Mouse (Mus musculus): ENCODE measurements around the gene Msantd1. TPM values are rescaled to one million over a fixed set of nuclear protein-coding genes. Genes with fewer than 3 reads are reported as not detected.

The Msantd1 gene
- polyA plus RNA-seq, 1 experiment from 2014 or later = 0.61 TPM

- Histone ChIP-seq H3K9me3 (ENCODE audit: control insufficient read depth, low read length) (no peaks in the 10 kb centered on the region), H3K4me1 (ENCODE audit: control insufficient read depth, insufficient read depth, low read length) (no peaks in the 10 kb centered on the region), H3K27me3 (ENCODE audit: control insufficient read depth, insufficient read depth, low read length) (no peaks in the 10 kb centered on the region), H3K36me3 (ENCODE audit: control insufficient read depth, insufficient read depth, low read length) (peaks cover 24% of the 10 kb centered on the region; the same call in 1 of the 2 replicates), H3K27ac (replicated peaks; ENCODE audit: low read depth, low read length) (no peak overlapping the region), H3K4me3 (ENCODE audit: low read depth, low read length) (no peak overlapping the region), H3K9ac (ENCODE audit: low read length) (no peak overlapping the region), H3K4me2 (ENCODE audit: low read depth, severe bottlenecking) (no peak overlapping the region)
- ATAC-seq (ENCODE audit: insufficient number of reproducible peaks, low FRiP score, low TSS enrichment, low read depth) = no peak
- DNase-seq (ENCODE audit: low spot score) = no peak
Measured at GRCm38 (mm10) chr5:34902371-34902770, 5.4 kb upstream of the Msantd1 start.

GRCm38 (mm10) chr5:34902811-34903385 is 4.9 kb upstream of the Msantd1 start:
- no peak for ATAC-seq (ENCODE audit: insufficient number of reproducible peaks, low FRiP score, low TSS enrichment, low read depth)
- H3K36me3 ChIP-seq (ENCODE audit: control insufficient read depth, insufficient read depth, low read length) = peaks cover 24% of the 10 kb centered on the region; the same call in 1 of the 2 replicates
- no peak for DNase-seq (ENCODE audit: low spot score)

GRCm38 (mm10) chr5:34904412-34904811 is 3.4 kb upstream of the Msantd1 start:
- Histone ChIP-seq H3K9me3 (ENCODE audit: control insufficient read depth, low read length) (no peaks in the 10 kb centered on the region), H3K27ac (replicated peaks; ENCODE audit: low read depth, low read length) (no peak overlapping the region), H3K4me3 (ENCODE audit: low read depth, low read length) (no peak overlapping the region), H3K36me3 (ENCODE audit: control insufficient read depth, insufficient read depth, low read length) (peaks cover 29% of the 10 kb centered on the region; the same call in 1 of the 2 replicates), H3K4me2 (ENCODE audit: low read depth, severe bottlenecking) (no peak overlapping the region), H3K9ac (ENCODE audit: low read length) (no peak overlapping the region), H3K27me3 (ENCODE audit: control insufficient read depth, insufficient read depth, low read length) (no peaks in the 10 kb centered on the region), H3K4me1 (ENCODE audit: control insufficient read depth, insufficient read depth, low read length) (no peaks in the 10 kb centered on the region)
- DNase-seq (ENCODE audit: low spot score) (no peak), ATAC-seq (ENCODE audit: insufficient number of reproducible peaks, low FRiP score, low TSS enrichment, low read depth) (no peak)

More at GRCm38 (mm10) chr5:34902811-34903385, 4.9 kb upstream of the Msantd1 start:
- Histone ChIP-seq H3K4me2 (ENCODE audit: low read depth, severe bottlenecking) (no peak overlapping the region), H3K27ac (replicated peaks; ENCODE audit: low read depth, low read length) (no peak overlapping the region), H3K4me1 (ENCODE audit: control insufficient read depth, insufficient read depth, low read length) (no peaks in the 10 kb centered on the region), H3K9me3 (ENCODE audit: control insufficient read depth, low read length) (no peaks in the 10 kb centered on the region), H3K27me3 (ENCODE audit: control insufficient read depth, insufficient read depth, low read length) (no peaks in the 10 kb centered on the region), H3K4me3 (ENCODE audit: low read depth, low read length) (no peak overlapping the region), H3K9ac (ENCODE audit: low read length) (no peak overlapping the region)
- WGBS = 96% methylated on average over 5 of the region's 5 CpGs

- no peaks in the 10 kb centered on the region for H3K4me1 ChIP-seq (ENCODE audit: control insufficient read depth, insufficient read depth, low read length)
- H3K27me3 ChIP-seq (ENCODE audit: control insufficient read depth, insufficient read depth, low read length) = no peaks in the 10 kb centered on the region
- no peak for ATAC-seq (ENCODE audit: insufficient number of reproducible peaks, low FRiP score, low TSS enrichment, low read depth)
- DNase-seq (ENCODE audit: low spot score) = no peak
- H3K4me2 ChIP-seq (ENCODE audit: low read depth, severe bottlenecking) = no peak overlapping the region
- H3K27ac ChIP-seq (replicated peaks; ENCODE audit: low read depth, low read length) = no peak overlapping the region
- H3K36me3 ChIP-seq (ENCODE audit: control insufficient read depth, insufficient read depth, low read length) = peaks cover 22% of the 10 kb centered on the region; the same call in 1 of the 2 replicates
- H3K9me3 ChIP-seq (ENCODE audit: control insufficient read depth, low read length) = no peaks in the 10 kb centered on the region
- H3K9ac ChIP-seq (ENCODE audit: low read length) = no peak overlapping the region
- no peak overlapping the region for H3K4me3 ChIP-seq (ENCODE audit: low read depth, low read length)
- 89% methylated on average over 4 of the region's 4 CpGs for WGBS
Measured at GRCm38 (mm10) chr5:34907230-34907629, 582 bp upstream of the Msantd1 start.

- ATAC-seq (ENCODE audit: insufficient number of reproducible peaks, low FRiP score, low TSS enrichment, low read depth) = no peak
Measured at GRCm38 (mm10) chr5:34908726-34909633, 1.2 kb downstream of the Msantd1 start.

GRCm38 (mm10) chr5:34909634-34910503 is 2.1 kb downstream of the Msantd1 start:
- peaks cover 18% of the 10 kb centered on the region; the same call in 1 of the 2 replicates for H3K36me3 ChIP-seq (ENCODE audit: control insufficient read depth, insufficient read depth, low read length)
- DNase-seq (ENCODE audit: low spot score) (no peak), ATAC-seq (ENCODE audit: insufficient number of reproducible peaks, low FRiP score, low TSS enrichment, low read depth) (no peak)
- 100% methylated on average over 1 of the region's 1 CpGs for WGBS
- H3K9me3 ChIP-seq (ENCODE audit: control insufficient read depth, low read length) = no peaks in the 10 kb centered on the region
- H3K4me3 ChIP-seq (ENCODE audit: low read depth, low read length) = no peak overlapping the region
- H3K4me1 ChIP-seq (ENCODE audit: control insufficient read depth, insufficient read depth, low read length) = no peaks in the 10 kb centered on the region
- no peaks in the 10 kb centered on the region for H3K27me3 ChIP-seq (ENCODE audit: control insufficient read depth, insufficient read depth, low read length)
- H3K4me2 ChIP-seq (ENCODE audit: low read depth, severe bottlenecking) = no peak overlapping the region
- H3K9ac ChIP-seq (ENCODE audit: low read length) = no peak overlapping the region
- H3K27ac ChIP-seq (replicated peaks; ENCODE audit: low read depth, low read length) = no peak overlapping the region

More at GRCm38 (mm10) chr5:34908726-34909633, 1.2 kb downstream of the Msantd1 start:
- no peak overlapping the region for H3K9ac ChIP-seq (ENCODE audit: low read length)
- H3K9me3 ChIP-seq (ENCODE audit: control insufficient read depth, low read length) = no peaks in the 10 kb centered on the region
- H3K4me2 ChIP-seq (ENCODE audit: low read depth, severe bottlenecking) = no peak overlapping the region
- no peak overlapping the region for H3K4me3 ChIP-seq (ENCODE audit: low read depth, low read length)
- H3K36me3 ChIP-seq (ENCODE audit: control insufficient read depth, insufficient read depth, low read length) = peaks cover 18% of the 10 kb centered on the region; the same call in 1 of the 2 replicates
- H3K27me3 ChIP-seq (ENCODE audit: control insufficient read depth, insufficient read depth, low read length) = no peaks in the 10 kb centered on the region
- H3K4me1 ChIP-seq (ENCODE audit: control insufficient read depth, insufficient read depth, low read length) = no peaks in the 10 kb centered on the region
- no peak for DNase-seq (ENCODE audit: low spot score)
- H3K27ac ChIP-seq (replicated peaks; ENCODE audit: low read depth, low read length) = no peak overlapping the region
- 87% methylated on average over 9 of the region's 9 CpGs for WGBS

GRCm38 (mm10) chr5:34910504-34910815 is 2.6 kb downstream of the Msantd1 start:
- no peaks in the 10 kb centered on the region for H3K27me3 ChIP-seq (ENCODE audit: control insufficient read depth, insufficient read depth, low read length)
- H3K4me3 ChIP-seq (ENCODE audit: low read depth, low read length) = no peak overlapping the region
- DNase-seq (ENCODE audit: low spot score) (no peak), ATAC-seq (ENCODE audit: insufficient number of reproducible peaks, low FRiP score, low TSS enrichment, low read depth) (no peak)
- WGBS = 92% methylated on average over 4 of the region's 4 CpGs
- peaks cover 14% of the 10 kb centered on the region; the same call in 1 of the 2 replicates for H3K36me3 ChIP-seq (ENCODE audit: control insufficient read depth, insufficient read depth, low read length)
- no peak overlapping the region for H3K27ac ChIP-seq (replicated peaks; ENCODE audit: low read depth, low read length)
- H3K9me3 ChIP-seq (ENCODE audit: control insufficient read depth, low read length) = no peaks in the 10 kb centered on the region
- no peaks in the 10 kb centered on the region for H3K4me1 ChIP-seq (ENCODE audit: control insufficient read depth, insufficient read depth, low read length)
- no peak overlapping the region for H3K9ac ChIP-seq (ENCODE audit: low read length)
- no peak overlapping the region for H3K4me2 ChIP-seq (ENCODE audit: low read depth, severe bottlenecking)

GRCm38 (mm10) chr5:34915801-34916200 is 8.0 kb downstream of the Msantd1 start:
- Histone ChIP-seq H3K9me3 (ENCODE audit: control insufficient read depth, low read length) (no peaks in the 10 kb centered on the region), H3K4me3 (ENCODE audit: low read depth, low read length) (no peak overlapping the region), H3K27me3 (ENCODE audit: control insufficient read depth, insufficient read depth, low read length) (no peaks in the 10 kb centered on the region), H3K36me3 (ENCODE audit: control insufficient read depth, insufficient read depth, low read length) (no peaks in the 10 kb centered on the region), H3K9ac (ENCODE audit: low read length) (no peak overlapping the region), H3K4me2 (ENCODE audit: low read depth, severe bottlenecking) (no peak overlapping the region), H3K4me1 (ENCODE audit: control insufficient read depth, insufficient read depth, low read length) (no peaks in the 10 kb centered on the region), H3K27ac (replicated peaks; ENCODE audit: low read depth, low read length) (no peak overlapping the region)
- DNase-seq (ENCODE audit: low spot score) = peak; percentile 74
- WGBS = 17% methylated on average over 1 of the region's 1 CpGs
- ATAC-seq (ENCODE audit: insufficient number of reproducible peaks, low FRiP score, low TSS enrichment, low read depth) = 0 out of 2 replicates have a peak, but pooled peaks have one; percentile 60

All from limb, embryonic 11.5 days (tissue).